Mouse (Mus musculus): Measurements from ENCODE around the gene Zfp575.

- peak; percentile 31 for TF ChIP-seq CTCF (IDR thresholded peaks at IDR 0.05; ENCODE audit: low read depth)
- TF ChIP-seq EP300 (IDR thresholded peaks at IDR 0.05; ENCODE audit: low read depth), result no peak
Observed at GRCm38 (mm10) chr7:24619671-24620397, 32.4 kb upstream of the Zfp575 start.

Measured in liver, embryonic 14.5 days (tissue).